Mouse (Mus musculus): ENCODE measurements around the gene Crip1.

The Crip1 gene

DNA sequence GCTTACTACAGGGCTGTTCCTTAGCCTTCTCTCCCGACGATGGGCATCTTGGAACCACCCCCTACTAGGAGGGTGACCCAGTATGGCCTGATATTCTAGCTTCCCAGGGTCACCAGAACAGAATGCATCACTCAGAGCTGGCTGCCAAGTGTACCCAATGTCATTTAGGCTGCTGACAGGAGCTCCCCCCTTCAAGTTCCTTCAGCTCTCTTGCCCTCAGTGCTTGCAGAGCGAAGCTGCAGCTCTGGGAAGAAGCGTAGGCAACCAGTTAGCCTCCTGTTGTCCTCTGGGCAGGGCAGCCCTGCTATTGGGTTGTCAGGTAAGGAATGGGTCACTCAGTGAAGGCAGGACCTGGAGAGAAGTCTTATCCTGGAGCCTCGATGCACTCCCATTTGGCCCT lies 38.8 kb downstream of the Crip1 start:
- peak in 1 of 2 experiments; percentile 60 for DNase-seq (ENCODE audit: low spot score in 2 of 2)

DNA sequence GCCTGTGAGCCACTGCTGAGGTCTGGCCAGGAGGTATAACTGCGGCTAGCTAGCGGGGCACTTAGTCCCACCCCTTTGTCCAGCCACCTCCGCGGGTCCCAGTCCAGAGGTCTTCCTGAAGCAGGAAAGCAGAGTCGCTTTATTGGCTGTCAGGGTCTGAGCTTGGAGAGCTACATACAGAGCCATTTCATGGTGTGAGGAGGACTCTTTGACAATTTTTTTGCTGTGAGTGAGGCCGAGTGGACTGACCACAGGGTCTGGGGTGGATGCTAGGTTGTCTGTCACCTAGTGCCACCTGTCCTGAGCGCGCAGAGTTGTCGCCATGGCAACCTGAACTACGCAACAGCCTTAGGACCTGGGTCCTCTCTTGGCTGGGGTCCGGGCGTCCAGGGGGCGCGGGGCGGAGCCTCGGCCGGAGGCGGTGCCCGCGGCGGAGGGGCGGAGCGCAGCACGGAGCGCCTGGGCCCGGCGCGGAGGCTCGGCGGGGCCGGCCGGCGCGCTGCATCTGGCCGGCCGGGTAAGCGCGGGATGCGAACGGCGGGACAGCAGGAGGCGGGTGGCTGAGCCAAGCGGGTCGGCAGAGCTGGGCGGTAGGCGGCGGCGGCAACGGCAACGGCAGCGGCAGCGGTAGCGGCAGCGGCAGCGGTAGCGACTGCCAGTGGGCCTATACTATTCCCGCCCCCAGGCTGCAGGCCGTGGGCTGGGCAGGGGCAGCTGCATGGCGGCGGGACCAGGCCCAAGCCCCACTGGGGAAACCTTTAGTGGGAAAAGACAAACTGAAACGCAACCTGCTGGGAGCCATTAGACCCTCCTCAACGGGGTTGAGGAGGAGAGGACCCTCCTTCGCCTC lies 39.6 kb downstream of the Crip1 start, which contains the start of gene Tmem121:
Tmem121 (plus strand) TSS at position 489 of the 850 bp plus-strand sequence.
- DNase-seq (ENCODE audit: low spot score in 2 of 2), result peak in 1 of 2 experiments; percentile 65

DNA sequence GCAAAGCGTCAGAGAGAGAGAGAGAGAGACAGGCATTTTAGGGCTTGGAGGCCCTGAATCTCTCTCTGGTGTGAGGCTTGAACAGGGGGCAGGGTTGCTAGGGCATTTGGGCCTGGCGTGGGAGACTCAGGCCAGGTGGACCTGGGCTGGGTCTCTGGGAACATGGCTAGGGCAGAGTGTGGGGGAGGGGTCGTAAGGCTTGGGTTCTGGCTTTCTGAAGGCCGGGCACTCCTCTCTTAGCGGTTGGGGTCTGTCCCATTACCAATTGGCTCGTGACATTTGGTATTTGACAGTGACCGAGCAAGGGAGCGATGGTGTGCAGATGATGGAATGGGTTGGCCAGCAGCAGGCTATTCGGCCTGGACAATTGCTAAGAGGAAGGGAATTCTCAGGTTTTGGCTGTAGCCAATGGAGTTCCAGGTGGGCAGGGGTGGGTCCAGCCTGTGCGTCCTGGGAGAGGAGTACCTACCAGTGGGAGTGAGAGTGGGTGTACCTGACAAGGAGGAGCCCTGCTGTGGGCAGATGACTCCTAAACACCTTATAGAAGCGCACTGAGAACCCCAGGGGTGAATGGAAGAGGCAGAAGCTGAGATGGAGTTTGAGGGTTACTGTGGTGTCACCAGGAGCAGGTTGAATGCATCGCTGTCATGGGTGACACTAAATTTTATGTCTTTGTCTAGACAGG lies 40.4 kb downstream of the Crip1 start:
- peak in 1 of 2 experiments; percentile 61 for DNase-seq (ENCODE audit: low spot score in 2 of 2)

DNA sequence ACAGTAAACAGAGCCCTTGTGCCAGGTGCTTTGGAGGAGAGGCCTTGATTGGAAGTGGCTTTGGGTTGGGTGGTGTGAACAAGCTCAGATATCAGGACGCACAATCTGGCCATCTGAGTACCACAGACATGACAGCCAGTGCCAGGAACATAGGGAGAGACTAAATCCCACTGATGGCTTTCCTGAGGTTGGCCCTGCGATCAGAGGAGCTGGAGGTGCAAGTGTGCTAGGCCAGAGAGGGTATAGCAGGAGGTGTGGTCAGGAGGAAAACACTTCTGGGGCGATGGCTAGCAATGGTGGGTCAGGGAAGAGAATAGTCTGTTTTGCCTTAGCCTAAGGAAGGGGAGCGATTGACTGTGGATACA lies 40.9 kb downstream of the Crip1 start:
- peak in 1 of 2 experiments; percentile 56 for DNase-seq (ENCODE audit: low spot score in 2 of 2)

DNA sequence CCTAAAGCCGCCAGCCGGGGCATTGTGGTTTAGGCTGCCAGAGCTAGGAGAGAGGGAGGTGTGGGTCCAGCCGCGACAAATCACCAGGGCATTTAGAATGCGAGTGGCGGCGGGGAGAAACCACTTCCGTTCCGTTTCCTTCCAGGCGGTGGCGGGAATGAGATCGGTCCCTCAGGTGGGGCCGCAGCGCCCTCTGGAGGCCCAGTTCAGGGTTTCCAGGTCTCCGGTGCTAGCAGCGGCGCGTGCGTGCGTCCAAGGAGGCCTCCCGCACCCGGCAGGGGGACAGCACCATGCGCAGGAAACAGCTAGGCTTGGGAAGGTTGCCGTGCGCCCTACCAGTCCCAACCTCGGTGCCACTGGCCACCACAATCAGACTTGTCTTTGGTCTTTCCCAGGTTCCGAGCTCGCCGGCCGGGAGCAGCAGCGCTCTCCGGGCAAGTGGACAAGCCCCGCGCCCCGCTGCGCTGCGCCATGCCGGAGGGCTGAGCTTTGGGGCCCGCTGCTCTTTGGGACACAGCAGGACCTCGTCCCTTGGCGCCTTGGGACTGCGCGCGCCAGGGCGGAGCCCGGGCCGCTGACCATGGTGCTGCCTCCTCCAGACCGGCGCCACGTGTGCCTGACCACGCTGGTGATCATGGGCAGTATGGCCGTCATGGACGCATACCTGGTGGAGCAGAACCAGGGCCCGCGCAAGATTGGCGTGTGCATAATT lies 41.6 kb downstream of the Crip1 start:
- DNase-seq (ENCODE audit: low spot score in 2 of 2), result peak; percentile 77 to 90

DNA sequence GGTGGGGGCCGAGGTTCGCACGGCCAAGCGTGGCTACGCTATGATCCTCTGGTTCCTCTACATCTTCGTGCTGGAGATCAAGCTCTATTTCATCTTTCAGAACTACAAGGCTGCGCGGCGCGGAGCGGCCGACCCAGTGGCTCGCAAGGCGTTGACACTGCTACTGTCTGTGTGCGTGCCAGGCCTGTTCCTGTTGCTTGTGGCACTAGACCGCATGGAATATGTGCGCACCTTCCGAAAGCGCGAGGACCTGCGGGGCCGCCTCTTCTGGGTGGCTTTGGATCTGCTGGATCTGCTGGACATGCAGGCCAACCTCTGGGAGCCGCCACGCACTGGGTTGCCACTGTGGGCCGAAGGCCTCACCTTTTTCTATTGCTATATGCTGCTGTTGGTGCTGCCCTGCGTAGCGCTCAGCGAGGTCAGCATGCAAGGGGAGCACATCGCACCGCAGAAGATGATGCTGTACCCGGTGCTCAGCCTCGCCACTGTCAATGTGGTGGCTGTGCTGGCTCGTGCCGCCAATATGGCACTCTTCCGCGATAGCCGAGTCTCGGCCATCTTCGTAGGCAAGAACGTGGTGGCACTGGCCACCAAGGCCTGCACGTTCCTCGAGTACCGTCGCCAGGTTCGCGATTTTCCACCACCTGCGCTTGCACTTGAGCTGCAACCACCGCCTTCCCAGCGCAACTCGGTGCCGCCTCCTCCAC lies 42.4 kb downstream of the Crip1 start:
- DNase-seq (ENCODE audit: low spot score in 2 of 2), result no peak

DNA sequence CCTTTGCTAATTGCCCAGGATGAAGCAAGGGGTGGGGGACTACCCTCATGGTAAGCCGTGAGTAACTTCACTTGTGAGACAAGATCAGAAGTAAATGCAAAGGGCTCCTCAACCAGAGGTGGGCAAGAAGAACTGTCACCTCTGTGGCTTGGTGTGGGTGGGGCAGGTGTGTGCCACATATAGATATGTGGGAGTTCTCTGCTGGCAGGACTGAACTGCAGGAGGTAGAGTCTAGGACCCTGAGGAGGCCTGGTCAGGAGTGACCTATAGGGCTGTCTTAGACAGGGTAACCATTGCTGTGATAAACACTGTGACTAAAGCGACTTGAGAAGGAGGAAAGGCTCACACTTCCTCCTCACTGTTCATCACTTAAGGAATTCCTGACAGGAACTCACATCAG lies 47.3 kb downstream of the Crip1 start:
- peak in 1 of 2 experiments; percentile 50 for DNase-seq (ENCODE audit: low spot score in 2 of 2)

DNA sequence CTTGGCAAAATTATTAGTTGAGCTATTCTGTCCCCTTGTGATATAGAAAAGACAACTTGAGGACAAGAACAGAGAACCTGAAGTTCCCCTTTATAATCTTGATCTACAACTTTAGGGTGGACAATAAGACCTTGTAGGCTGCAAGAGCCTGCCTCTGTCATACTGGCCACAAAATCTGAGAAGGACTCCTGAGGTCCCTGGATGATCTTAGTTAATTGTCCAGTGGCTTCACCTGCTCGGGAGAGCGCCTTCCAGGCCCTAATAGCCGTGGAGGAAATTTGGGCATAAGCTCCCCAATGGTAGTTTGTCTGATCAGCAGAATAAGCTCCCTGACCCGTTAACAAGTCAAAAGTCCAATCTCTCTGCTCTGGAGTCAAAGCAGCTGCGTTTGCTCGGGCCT lies 53.0 kb downstream of the Crip1 start:
- DNase-seq (ENCODE audit: low spot score in 2 of 2), result peak in 1 of 2 experiments; percentile 53

DNA sequence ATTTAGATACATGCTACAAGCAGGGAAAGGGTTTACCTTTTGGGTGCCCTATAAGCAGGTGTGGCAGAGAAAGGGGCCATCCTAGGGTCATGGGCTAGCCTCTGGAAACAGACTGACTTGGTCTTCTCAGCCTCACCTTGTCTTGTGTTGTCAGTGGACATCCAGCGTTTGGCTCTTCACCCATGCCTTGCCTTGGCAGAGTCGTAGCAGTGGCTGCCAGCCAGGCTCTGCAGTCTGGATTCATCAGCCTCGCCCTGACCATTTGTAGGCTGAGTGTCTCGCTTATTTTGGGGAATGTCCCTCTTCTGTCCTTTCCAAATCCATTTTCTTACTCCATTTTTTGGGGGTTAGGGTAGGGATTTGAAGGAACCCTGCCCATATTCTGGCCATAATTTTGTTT lies 55.2 kb downstream of the Crip1 start:
- DNase-seq (ENCODE audit: low spot score in 2 of 2), result peak in 1 of 2 experiments; percentile 54

DNA sequence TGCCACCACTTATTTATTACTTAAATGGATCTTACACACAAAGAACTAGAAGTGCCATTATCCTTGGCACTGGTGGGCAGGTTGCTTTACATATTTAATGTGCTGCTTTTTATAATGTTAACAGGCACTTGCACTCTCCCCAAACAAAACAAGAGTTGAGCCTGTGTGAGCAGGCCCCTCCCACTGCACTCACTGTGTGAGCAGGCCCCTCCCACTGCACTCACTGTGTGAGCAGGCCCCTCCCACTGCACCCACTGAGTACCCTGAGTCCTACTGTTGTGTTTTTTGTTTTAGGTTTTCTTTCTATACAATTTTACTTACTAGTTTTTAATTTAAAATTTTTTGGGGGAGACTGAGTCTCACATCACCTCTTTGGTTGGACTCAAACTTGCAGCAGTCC lies 55.9 kb downstream of the Crip1 start:
- DNase-seq (ENCODE audit: low spot score in 2 of 2), result peak in 1 of 2 experiments; percentile 64

Measured in spleen, postnatal 4 days (tissue).